Mouse (Mus musculus): ENCODE measurements around the gene Vmn1r25.
"Not testable (repeated sequence)": the region's sequence is repeated elsewhere in the genome, so short reads cannot be mapped to it uniquely, and the experiment has no call there.

Vmn1r25 gene

GRCm38 (mm10) chr6:57980710-57981109, at the start of gene Vmn1r25:
TSS of gene Vmn1r25 (minus strand) at chr6:57980810.
- DNase-seq, result no peak

GRCm38 (mm10) chr6:58017478-58017877, 36.9 kb upstream of the Vmn1r25 start:
- not testable (repeated sequence) for DNase-seq

GRCm38 (mm10) chr6:58015059-58015458, 34.4 kb upstream of the Vmn1r25 start, which contains the start of gene Vmn1r26:
TSS of gene Vmn1r26 (minus strand) at chr6:58015159.
- no peak for DNase-seq

- DNase-seq, result not testable (repeated sequence)
Observed at GRCm38 (mm10) chr6:57961403-57961802, 19.2 kb downstream of the Vmn1r25 start, which contains the start of gene Vmn1r24. TSS of gene Vmn1r24 (minus strand) at chr6:57961503.
